Mouse (Mus musculus): ENCODE results near the gene Fryl. TPM values are rescaled to one million over a fixed set of nuclear protein-coding genes. Genes with fewer than 3 reads are reported as not detected.
"Not testable (repeated sequence)": the region's sequence is repeated elsewhere in the genome, so short reads cannot be mapped to it uniquely, and the experiment has no call there.

Gene Fryl
- polyA plus RNA-seq, 1 experiment from 2014 or later = 20.6 TPM

DNA sequence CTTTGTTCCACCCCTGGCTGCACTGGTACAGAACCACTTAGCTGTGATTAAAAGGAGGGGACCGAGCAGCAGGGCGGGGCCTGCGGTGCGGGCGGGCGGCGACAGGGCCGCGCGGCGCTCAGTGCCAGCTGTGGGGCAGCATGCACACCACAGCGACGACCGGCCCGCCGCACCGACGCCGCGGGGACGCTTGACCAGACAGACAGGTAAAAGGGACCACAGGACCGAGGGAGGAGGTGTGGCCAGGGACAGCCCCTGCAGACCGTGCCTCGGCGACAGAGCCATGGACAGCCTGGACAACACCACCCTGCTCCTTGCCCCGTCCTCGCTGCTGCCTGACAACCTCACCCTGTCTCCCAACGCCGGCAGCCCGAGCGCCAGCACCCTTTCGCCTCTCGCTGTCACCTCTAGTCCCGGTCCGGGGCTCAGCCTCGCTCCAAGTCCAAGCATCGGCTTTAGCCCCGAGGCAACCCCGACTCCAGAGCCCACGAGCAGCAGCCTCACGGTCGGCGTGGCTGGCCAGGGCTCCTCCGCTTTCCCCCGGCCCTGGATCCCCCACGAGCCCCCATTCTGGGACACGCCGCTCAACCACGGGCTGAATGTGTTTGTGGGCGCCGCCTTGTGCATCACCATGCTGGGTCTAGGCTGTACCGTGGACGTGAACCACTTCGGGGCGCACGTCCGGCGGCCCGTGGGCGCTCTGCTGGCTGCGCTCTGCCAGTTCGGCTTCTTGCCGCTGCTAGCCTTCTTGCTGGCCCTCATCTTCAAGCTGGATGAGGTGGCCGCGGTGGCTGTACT, 249.4 kb downstream of the Fryl start, which contains the start of gene Slc10a4:
Gene Slc10a4 (plus strand): TSS at position 100 of the 798 bp plus-strand sequence.
- no peak within 1 kb of the TSS for H3K9ac ChIP-seq (ENCODE audit: low read depth, low read length)

DNA sequence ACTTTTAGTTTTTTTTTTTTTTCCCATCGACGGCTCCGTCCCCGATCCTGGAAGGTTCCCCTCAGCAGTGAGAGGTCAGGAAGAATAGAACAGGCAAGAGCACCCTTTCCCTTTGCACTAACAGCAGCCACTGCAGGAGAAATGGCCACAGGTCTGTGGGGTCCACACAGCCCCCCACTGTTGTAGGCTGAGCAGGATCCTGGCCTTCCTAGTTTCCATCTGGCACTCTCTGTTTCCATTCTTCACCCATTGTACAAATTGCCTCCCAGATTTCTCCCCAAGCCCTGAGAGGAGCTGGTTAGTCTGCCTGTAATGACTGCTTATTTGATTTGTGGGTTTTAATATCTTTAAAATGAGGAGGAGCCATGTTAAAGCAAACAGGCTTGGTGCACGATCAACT, 252.4 kb downstream of the Fryl start:
- Histone ChIP-seq H3K36me3 (ENCODE audit: insufficient read depth, low read length) (no peaks in the 10 kb centered on the region), H3K9ac (ENCODE audit: low read depth, low read length) (no peak overlapping the region), H3K27ac (no peak overlapping the region), H3K4me1 (replicated peaks; ENCODE audit: insufficient read depth, low read length) (peaks cover 4% of the 10 kb centered on the region; the same call in 1 of the 2 replicates), H3K4me3 (replicated peaks; ENCODE audit: low read depth, low read length) (no peak overlapping the region), H3K27me3 (ENCODE audit: insufficient read depth, low read length) (peaks cover 9% of the 10 kb centered on the region; the same call in 1 of the 2 replicates), H3K4me2 (ENCODE audit: low read length) (no peak overlapping the region), H3K9me3 (replicated peaks; ENCODE audit: low read length) (no peaks in the 10 kb centered on the region)
- no peak for ATAC-seq (replicated peaks; ENCODE audit: low FRiP score, low read depth)
- DNase-seq (ENCODE audit: low spot score) = no peak
- WGBS = 77% methylated on average over 5 of the region's 5 CpGs
- TF ChIP-seq CTCF (IDR thresholded peaks at IDR 0.05; ENCODE audit: low read depth) = no peak

More for the DNA sequence above, 249.4 kb downstream of the Fryl start, which contains the start of gene Slc10a4:
- no peaks in the 10 kb centered on the region for H3K36me3 ChIP-seq (ENCODE audit: insufficient read depth, low read length)
- no peak for TF ChIP-seq CTCF (IDR thresholded peaks at IDR 0.05; ENCODE audit: low read depth)
- peak within 1 kb of the TSS; percentile 35 for H3K4me3 ChIP-seq (replicated peaks; ENCODE audit: low read depth, low read length)
- peak; percentile 78 for ATAC-seq (replicated peaks; ENCODE audit: low FRiP score, low read depth)
- H3K4me2 ChIP-seq (ENCODE audit: low read length) = peak within 1 kb of the TSS; percentile 67
- peaks cover 4% of the 10 kb centered on the region; the same call in 1 of the 2 replicates for H3K4me1 ChIP-seq (replicated peaks; ENCODE audit: insufficient read depth, low read length)
- no peaks in the 10 kb centered on the region for H3K9me3 ChIP-seq (replicated peaks; ENCODE audit: low read length)
- H3K27ac ChIP-seq = no peak within 1 kb of the TSS
- H3K27me3 ChIP-seq (ENCODE audit: insufficient read depth, low read length) = peaks cover 9% of the 10 kb centered on the region; the same call in 1 of the 2 replicates
- DNase-seq (ENCODE audit: low spot score) = no peak
- WGBS = 6% methylated on average over 64 of the region's 65 CpGs

DNA sequence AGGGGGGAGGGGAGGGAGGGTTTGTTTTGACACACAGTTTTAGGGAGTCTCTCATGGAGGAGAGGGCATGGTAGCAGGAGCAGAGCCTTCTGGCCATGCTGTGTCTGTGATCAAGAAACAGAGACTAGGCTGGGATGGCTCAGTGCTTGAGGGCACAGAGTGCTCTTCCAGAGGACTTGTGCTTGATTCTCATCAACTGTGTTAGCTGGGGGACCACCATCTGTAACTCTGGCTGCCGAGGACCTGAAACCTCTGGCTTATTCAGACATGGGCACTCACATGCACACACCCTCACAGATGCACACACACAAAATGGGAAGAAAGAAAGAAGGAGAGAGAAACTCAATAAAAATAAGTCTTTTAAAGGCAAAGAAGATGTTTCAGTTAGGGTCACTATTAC, 257.9 kb downstream of the Fryl start:
- H3K4me3 ChIP-seq (replicated peaks; ENCODE audit: low read depth, low read length); H3K27me3 ChIP-seq (ENCODE audit: insufficient read depth, low read length); H3K27ac ChIP-seq; H3K36me3 ChIP-seq (ENCODE audit: insufficient read depth, low read length); H3K4me2 ChIP-seq (ENCODE audit: low read length); H3K9me3 ChIP-seq (replicated peaks; ENCODE audit: low read length); H3K4me1 ChIP-seq (replicated peaks; ENCODE audit: insufficient read depth, low read length); H3K9ac ChIP-seq (ENCODE audit: low read depth, low read length); DNase-seq (ENCODE audit: low spot score); ATAC-seq (replicated peaks; ENCODE audit: low FRiP score, low read depth): not testable (repeated sequence)
- 76% methylated on average over 1 of the region's 1 CpGs for WGBS

DNA sequence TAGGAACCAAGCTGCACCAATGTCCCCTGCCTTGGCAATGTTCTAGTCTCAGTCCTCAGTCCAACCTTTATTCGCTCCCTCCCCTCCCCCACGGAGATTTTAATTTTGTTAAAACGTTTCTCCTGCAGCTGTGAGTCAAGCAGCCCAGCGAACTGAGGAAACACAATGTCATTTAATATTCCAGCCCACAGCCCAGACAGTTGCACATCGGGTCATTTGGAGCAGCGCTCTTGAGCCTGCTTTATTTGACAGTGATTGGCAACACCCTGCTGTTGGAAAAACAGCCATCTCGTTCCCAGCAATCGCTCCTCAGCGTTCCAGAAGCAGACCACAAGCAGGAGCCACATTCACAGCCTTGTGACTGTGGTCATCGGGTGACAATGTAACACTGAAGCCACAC, 261.0 kb downstream of the Fryl start:
- TF ChIP-seq CTCF (IDR thresholded peaks at IDR 0.05; ENCODE audit: low read depth) = no peak
- 15% methylated on average over 10 of the region's 10 CpGs for WGBS
- ATAC-seq (replicated peaks; ENCODE audit: low FRiP score, low read depth) (no peak), DNase-seq (ENCODE audit: low spot score) (peak; percentile 64)
- no peak overlapping the region for H3K4me3 ChIP-seq (replicated peaks; ENCODE audit: low read depth, low read length)
- H3K4me2 ChIP-seq (ENCODE audit: low read length) = no peak overlapping the region
- no peaks in the 10 kb centered on the region for H3K9me3 ChIP-seq (replicated peaks; ENCODE audit: low read length)
- no peaks in the 10 kb centered on the region for H3K4me1 ChIP-seq (replicated peaks; ENCODE audit: insufficient read depth, low read length)
- H3K27me3 ChIP-seq (ENCODE audit: insufficient read depth, low read length) = no peaks in the 10 kb centered on the region
- H3K36me3 ChIP-seq (ENCODE audit: insufficient read depth, low read length) = no peaks in the 10 kb centered on the region
- no peak overlapping the region for H3K27ac ChIP-seq
- H3K9ac ChIP-seq (ENCODE audit: low read depth, low read length) = no peak overlapping the region

DNA sequence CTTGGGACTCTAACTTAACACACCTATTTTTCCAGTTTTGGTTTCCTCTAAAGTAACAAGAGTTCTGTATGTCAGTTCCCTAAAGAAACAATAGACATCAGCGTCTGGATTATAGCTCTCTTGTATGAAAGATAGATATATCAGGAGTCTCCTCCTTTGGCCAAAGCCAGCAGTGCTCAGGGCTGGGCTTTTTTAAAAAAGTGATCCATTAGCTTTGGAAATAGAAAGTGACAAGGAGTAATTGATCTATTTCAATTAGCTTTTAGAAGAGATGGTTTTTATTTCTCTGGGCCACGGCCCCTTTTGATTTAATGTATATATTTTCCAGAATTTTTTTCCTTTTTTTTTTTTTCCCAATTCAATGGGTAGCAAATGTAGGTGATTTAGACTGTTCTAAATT, 261.5 kb downstream of the Fryl start:
- ATAC-seq (replicated peaks; ENCODE audit: low FRiP score, low read depth) = no peak
- Histone ChIP-seq H3K4me2 (ENCODE audit: low read length) (no peak overlapping the region), H3K36me3 (ENCODE audit: insufficient read depth, low read length) (no peaks in the 10 kb centered on the region), H3K9me3 (replicated peaks; ENCODE audit: low read length) (no peaks in the 10 kb centered on the region), H3K27me3 (ENCODE audit: insufficient read depth, low read length) (no peaks in the 10 kb centered on the region), H3K9ac (ENCODE audit: low read depth, low read length) (no peak overlapping the region), H3K27ac (no peak overlapping the region), H3K4me1 (replicated peaks; ENCODE audit: insufficient read depth, low read length) (0 out of 2 replicates have a peak, but pooled peaks cover 2% of the 10 kb centered on the region), H3K4me3 (replicated peaks; ENCODE audit: low read depth, low read length) (no peak overlapping the region)
- 60% methylated on average over 2 of the region's 2 CpGs for WGBS
- DNase-seq (ENCODE audit: low spot score) = no peak
- no peak for TF ChIP-seq CTCF (IDR thresholded peaks at IDR 0.05; ENCODE audit: low read depth)

DNA sequence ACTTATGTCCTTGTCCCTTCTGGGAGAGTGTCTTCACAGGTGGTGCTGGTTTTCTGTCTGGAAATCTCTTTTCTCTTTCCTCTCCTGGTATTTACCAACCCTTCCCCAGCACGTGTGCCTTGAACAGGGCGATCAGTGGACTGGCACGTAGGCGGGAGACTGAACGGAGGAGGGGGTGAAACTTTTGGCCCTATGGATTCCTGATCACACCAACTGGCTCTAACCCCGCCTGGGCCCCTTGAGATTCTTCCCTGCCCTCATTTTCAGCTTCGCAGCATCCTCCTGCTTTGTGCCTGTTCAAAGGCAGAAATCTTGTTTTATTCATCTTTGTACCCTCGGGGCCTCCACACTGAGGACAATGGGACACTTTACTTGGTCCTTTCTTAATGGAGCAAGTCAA, 262.0 kb downstream of the Fryl start:
- Histone ChIP-seq H3K9me3 (replicated peaks; ENCODE audit: low read length) (no peaks in the 10 kb centered on the region), H3K27ac (no peak overlapping the region), H3K36me3 (ENCODE audit: insufficient read depth, low read length) (no peaks in the 10 kb centered on the region), H3K4me3 (replicated peaks; ENCODE audit: low read depth, low read length) (no peak overlapping the region), H3K4me2 (ENCODE audit: low read length) (no peak overlapping the region), H3K4me1 (replicated peaks; ENCODE audit: insufficient read depth, low read length) (0 out of 2 replicates have a peak, but pooled peaks cover 3% of the 10 kb centered on the region), H3K9ac (ENCODE audit: low read depth, low read length) (no peak overlapping the region), H3K27me3 (ENCODE audit: insufficient read depth, low read length) (no peaks in the 10 kb centered on the region)
- no peak for TF ChIP-seq CTCF (IDR thresholded peaks at IDR 0.05; ENCODE audit: low read depth)
- ATAC-seq (replicated peaks; ENCODE audit: low FRiP score, low read depth) (no peak), DNase-seq (ENCODE audit: low spot score) (no peak)
- 48% methylated on average over 8 of the region's 8 CpGs for WGBS
